Mouse (Mus musculus) heart, embryonic 14.5 days (tissue): ENCODE measurements around the gene Runx3. TPM values are rescaled to one million over a fixed set of nuclear protein-coding genes. Genes with fewer than 3 reads are reported as not detected.

Experiments used
- ATAC-seq: fragments of 200-750 bp; cut with Nextera tagmentation; 2 replicates; pipeline ENCODE4 v1.8.0; 2017; ENCODE audit warnings: low read depth, moderate TSS enrichment; ENCODE audit not compliant: insufficient number of reproducible peaks, insufficient read depth, low FRiP score
- H3K27ac ChIP-seq, 2 experiments: fragments of 200-500 bp in 1 of 2; fragments of 300-500 bp in 1 of 2; sonication (generic) in 1 of 2; replicated peaks in 1 of 2; 2 replicates each; pipeline ENCODE4 v1.5.1; 2012 to 2014; ENCODE audit warnings: low read depth in 2 of 2, low read length in 2 of 2, control low read depth in 1 of 2, mild to moderate bottlenecking in 1 of 2, mixed read lengths in 1 of 2; ENCODE audit not compliant: control insufficient read depth in 1 of 2, insufficient read depth in 1 of 2
- H3K27me3 ChIP-seq: fragments of 300-500 bp; sonication (generic); 2 replicates; pipeline ENCODE4 v1.6.1; 2014; ENCODE audit warnings: mild to moderate bottlenecking, low read length, control low read depth; ENCODE audit not compliant: control insufficient read depth, insufficient read depth
- H3K36me3 ChIP-seq: fragments of 300-500 bp; sonication (generic); 2 replicates; pipeline ENCODE4 v1.6.1; 2014; ENCODE audit warnings: mild to moderate bottlenecking, control low read depth, low read length, mixed read lengths; ENCODE audit not compliant: control insufficient read depth, insufficient read depth
- H3K4me1 ChIP-seq, 2 experiments: fragments of 200-500 bp in 1 of 2; fragments of 300-500 bp in 1 of 2; sonication (generic) in 1 of 2; 2 replicates each; pipeline ENCODE4 v1.6.1; 2012 to 2014; ENCODE audit warnings: low read length in 2 of 2, control low read depth in 1 of 2, mixed read lengths in 1 of 2; ENCODE audit not compliant: control insufficient read depth in 2 of 2, insufficient read depth in 2 of 2
- H3K4me2 ChIP-seq: fragments of 300-500 bp; sonication (generic); 2 replicates; pipeline ENCODE4 v1.6.1; 2014; ENCODE audit warnings: mild to moderate bottlenecking, low read length
- H3K4me3 ChIP-seq, 2 experiments: fragments of 200-500 bp in 1 of 2; fragments of 300-500 bp in 1 of 2; sonication (generic) in 1 of 2; 2 replicates each; pipeline ENCODE4 v1.5.1; 2012 to 2014; ENCODE audit warnings: low read length in 2 of 2, mild to moderate bottlenecking in 2 of 2, control low read depth in 1 of 2, low read depth in 1 of 2, moderate library complexity in 1 of 2; ENCODE audit not compliant: control insufficient read depth in 1 of 2, insufficient read depth in 1 of 2
- H3K9ac ChIP-seq: fragments of 300-500 bp; sonication (generic); 2 replicates; pipeline ENCODE4 v1.6.1; 2014; ENCODE audit warnings: mild to moderate bottlenecking, low read length
- H3K9me3 ChIP-seq: fragments of 300-500 bp; sonication (generic); 2 replicates; pipeline ENCODE4 v1.6.1; 2016; ENCODE audit warnings: low read length, control low read depth; ENCODE audit not compliant: control insufficient read depth
- WGBS: fragments of 180-500 bp; shearing (Covaris S2); extraction: QIAGEN DNeasy Blood & Tissue Kit; methylation state at CpG from one replicate; pipeline ENCODE4 v1.1.7; 2014; 5-methylcytosine and 5-hydroxymethylcytosine counted together
- polyA plus RNA-seq: library from polyadenylated mRNA; unstranded; fragments of >200 nt; fragmentation: Nextera tagmentation; extraction: Ambion mirVana; gene quantifications from 2 replicates; pipeline ENCODE4 v1.2.1, GENCODE M21; 2014

The Runx3 gene
- polyA plus RNA-seq, 1 experiment from 2014 or later, result 0.09 TPM

- ATAC-seq, result no peak
- WGBS, result 12% methylated on average over 15 of the region's 15 CpGs
- no peak overlapping the region for H3K9ac ChIP-seq
- H3K27me3 ChIP-seq, result peaks cover 88% of the 10 kb centered on the region
- no peak overlapping the region for H3K27ac ChIP-seq
- H3K9me3 ChIP-seq, result no peaks in the 10 kb centered on the region
- no peak overlapping the region for H3K4me3 ChIP-seq
- no peak overlapping the region for H3K4me2 ChIP-seq
- H3K36me3 ChIP-seq, result no peaks in the 10 kb centered on the region
- peaks cover 4 to 17% of the 10 kb centered on the region in 2 experiments; a peak in 3 of 4 replicates for H3K4me1 ChIP-seq
These were observed 35.5 kb downstream of the Runx3 start for GRCm38 (mm10) chr4:135155805-135156469.

- peaks cover 8 to 19% of the 10 kb centered on the region in 2 experiments; a peak in 3 of 4 replicates for H3K4me1 ChIP-seq
- peaks cover 82% of the 10 kb centered on the region for H3K27me3 ChIP-seq
- no peak overlapping the region for H3K4me2 ChIP-seq
- WGBS, result 25% methylated on average over 6 of the region's 6 CpGs
- H3K36me3 ChIP-seq, result no peaks in the 10 kb centered on the region
- H3K27ac ChIP-seq, result no peak overlapping the region
- ATAC-seq, result no peak
- H3K9me3 ChIP-seq, result no peaks in the 10 kb centered on the region
- no peak overlapping the region for H3K4me3 ChIP-seq
- H3K9ac ChIP-seq, result no peak overlapping the region
These were observed 36.1 kb downstream of the Runx3 start for GRCm38 (mm10) chr4:135156531-135156930.

GRCm38 (mm10) chr4:135157329-135157728, 36.9 kb downstream of the Runx3 start:
- H3K9me3 ChIP-seq, result no peaks in the 10 kb centered on the region
- H3K27ac ChIP-seq, result no peak overlapping the region
- no peak overlapping the region for H3K4me2 ChIP-seq
- no peaks in the 10 kb centered on the region for H3K36me3 ChIP-seq
- H3K4me3 ChIP-seq, result no peak overlapping the region
- ATAC-seq, result no peak
- no peak overlapping the region for H3K9ac ChIP-seq
- 18% methylated on average over 6 of the region's 6 CpGs for WGBS
- H3K27me3 ChIP-seq, result peaks cover 74% of the 10 kb centered on the region
- peaks cover 11 to 16% of the 10 kb centered on the region in 2 experiments for H3K4me1 ChIP-seq

GRCm38 (mm10) chr4:135158724-135159409, 38.4 kb downstream of the Runx3 start:
- WGBS, result 7% methylated on average over 9 of the region's 9 CpGs
- peaks cover 7 to 11% of the 10 kb centered on the region in 2 experiments for H3K4me1 ChIP-seq
- H3K4me2 ChIP-seq, result no peak overlapping the region
- no peaks in the 10 kb centered on the region for H3K9me3 ChIP-seq
- no peak overlapping the region for H3K27ac ChIP-seq
- no peak overlapping the region for H3K4me3 ChIP-seq
- no peak overlapping the region for H3K9ac ChIP-seq
- H3K36me3 ChIP-seq, result no peaks in the 10 kb centered on the region
- no peak for ATAC-seq
- H3K27me3 ChIP-seq, result peaks cover 65% of the 10 kb centered on the region

- Histone ChIP-seq H3K4me3 (no peak overlapping the region), H3K4me1 (peaks cover 7 to 11% of the 10 kb centered on the region in 2 experiments; a peak in 3 of 4 replicates), H3K27ac (no peak overlapping the region), H3K4me2 (no peak overlapping the region), H3K9ac (no peak overlapping the region), H3K9me3 (no peaks in the 10 kb centered on the region), H3K27me3 (peaks cover 70% of the 10 kb centered on the region), H3K36me3 (no peaks in the 10 kb centered on the region)
- 40% methylated on average over 2 of the region's 2 CpGs for WGBS
- ATAC-seq, result no peak
These were observed 39.2 kb downstream of the Runx3 start for GRCm38 (mm10) chr4:135159663-135160062.

GRCm38 (mm10) chr4:135160168-135160567, 39.7 kb downstream of the Runx3 start:
- Histone ChIP-seq H3K9ac (no peak overlapping the region), H3K27me3 (peaks cover 69% of the 10 kb centered on the region), H3K4me1 (peaks cover 7 to 11% of the 10 kb centered on the region in 2 experiments; a peak in 3 of 4 replicates), H3K36me3 (no peaks in the 10 kb centered on the region), H3K9me3 (no peaks in the 10 kb centered on the region), H3K4me2 (no peak overlapping the region), H3K27ac (no peak overlapping the region), H3K4me3 (no peak overlapping the region)
- no peak for ATAC-seq
- 67% methylated on average over 3 of the region's 3 CpGs for WGBS

GRCm38 (mm10) chr4:135161441-135161840, 41.0 kb downstream of the Runx3 start:
- Histone ChIP-seq H3K27me3 (peaks cover 63% of the 10 kb centered on the region), H3K4me1 (peaks cover 13 to 14% of the 10 kb centered on the region in 2 experiments), H3K4me3 (no peak overlapping the region), H3K9ac (no peak overlapping the region), H3K27ac (no peak overlapping the region), H3K9me3 (no peaks in the 10 kb centered on the region), H3K4me2 (no peak overlapping the region), H3K36me3 (no peaks in the 10 kb centered on the region)
- no peak for ATAC-seq
- 74% methylated on average over 11 of the region's 11 CpGs for WGBS
